Mouse (Mus musculus) hindbrain, postnatal 0 days (tissue): ENCODE data around the gene Igf2bp3. TPM values are rescaled to one million over a fixed set of nuclear protein-coding genes. Genes with fewer than 3 reads are reported as not detected.

ENCODE experiments used
- ATAC-seq: fragments of 200-750 bp; cut with Nextera tagmentation; 2 replicates; pipeline ENCODE4 v1.8.0; 2017; ENCODE audit warnings: mild to moderate bottlenecking, moderate TSS enrichment, moderate library complexity
- DNase-seq: peaks from one replicate; pipeline ENCODE4 v3.0.0-alpha.2; 2015; ENCODE audit warnings: low spot score
- H3K27ac ChIP-seq: fragments of 300-500 bp; sonication (generic); 2 replicates; pipeline ENCODE4 v1.5.1; 2014; ENCODE audit warnings: mild to moderate bottlenecking
- H3K27me3 ChIP-seq: fragments of 300-500 bp; sonication (generic); 2 replicates; pipeline ENCODE4 v1.6.1; 2014; ENCODE audit warnings: low read length, mixed read lengths; ENCODE audit not compliant: insufficient read depth
- H3K36me3 ChIP-seq: fragments of 300-500 bp; sonication (generic); 2 replicates; pipeline ENCODE4 v1.6.1; 2014; ENCODE audit warnings: low read length, mixed read lengths; ENCODE audit not compliant: insufficient read depth
- H3K4me1 ChIP-seq: fragments of 300-500 bp; sonication (generic); 2 replicates; pipeline ENCODE4 v1.6.1; 2014; ENCODE audit warnings: antibody characterized with exemption, low read length, mixed read lengths; ENCODE audit not compliant: insufficient read depth
- H3K4me2 ChIP-seq: fragments of 300-500 bp; sonication (generic); 2 replicates; pipeline ENCODE4 v1.6.1; 2014; ENCODE audit warnings: low read depth, mild to moderate bottlenecking, low read length, moderate library complexity, mixed read lengths
- H3K4me3 ChIP-seq: fragments of 300-500 bp; sonication (generic); 2 replicates; pipeline ENCODE4 v1.5.1; 2014; ENCODE audit warnings: low read length
- H3K9ac ChIP-seq: fragments of 300-500 bp; sonication (generic); replicated peaks from 2 replicates; pipeline ENCODE4 v1.6.1; 2014; ENCODE audit warnings: mild to moderate bottlenecking, low read length, moderate library complexity, mixed read lengths
- H3K9me3 ChIP-seq: fragments of 300-500 bp; sonication (generic); 2 replicates; pipeline ENCODE4 v1.6.1; 2016; ENCODE audit warnings: low read length, mixed read lengths
- CTCF ChIP-seq: IDR thresholded peaks from 2 replicates; pipeline ENCODE4 v1.5.1; 2016; ENCODE audit warnings: antibody characterized with exemption, control low read depth, low read depth
- WGBS: fragments of 180-500 bp; shearing (Covaris S2); extraction: QIAGEN DNeasy Blood & Tissue Kit; methylation state at CpG from one replicate; pipeline ENCODE4 v1.1.7; 2014; 5-methylcytosine and 5-hydroxymethylcytosine counted together
- polyA plus RNA-seq: library from polyadenylated mRNA; unstranded; fragments of >200 nt; fragmentation: Nextera tagmentation; extraction: Ambion mirVana; gene quantifications from 2 replicates; pipeline ENCODE4 v1.2.1, GENCODE M21; 2015
- total RNA-seq: library from RNA; depleted of rRNA; stranded (reverse); fragments of >200 nt; gene quantifications from 2 replicates; pipeline ENCODE4 v1.2.3, GENCODE M21; 2014

Gene Igf2bp3
- total and polyA plus RNA-seq, 2 experiments from 2014 or later = 8.9 to 16.6 TPM

DNA sequence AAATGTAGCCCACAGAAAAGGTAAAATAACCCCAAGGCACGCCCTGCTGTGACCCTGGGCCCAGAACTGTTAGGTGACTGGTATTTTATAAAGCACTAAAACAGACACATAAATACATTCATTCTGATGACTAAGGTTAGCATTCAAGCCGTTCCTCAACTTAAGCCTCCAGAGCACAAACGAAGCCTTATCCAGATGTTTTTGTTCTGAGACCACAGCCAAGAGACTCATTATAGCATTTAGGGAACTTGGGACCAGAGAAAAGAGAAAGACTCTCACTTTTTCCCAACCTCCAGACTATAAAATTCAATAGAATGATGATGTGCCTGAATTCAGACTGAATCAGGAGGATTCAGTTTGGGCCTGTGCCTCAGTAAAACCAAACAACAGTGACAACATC lies 46.1 kb downstream of the Igf2bp3 start:
- Histone ChIP-seq H3K27ac (no peak overlapping the region), H3K9me3 (no peaks in the 10 kb centered on the region), H3K4me3 (no peak overlapping the region), H3K4me2 (no peak overlapping the region), H3K27me3 (no peaks in the 10 kb centered on the region), H3K36me3 (no peaks in the 10 kb centered on the region), H3K4me1 (no peaks in the 10 kb centered on the region), H3K9ac (no peak overlapping the region)
- 71% methylated on average over 3 of the region's 3 CpGs for WGBS
- TF ChIP-seq CTCF = no peak
- DNase-seq (no peak), ATAC-seq (no peak)

DNA sequence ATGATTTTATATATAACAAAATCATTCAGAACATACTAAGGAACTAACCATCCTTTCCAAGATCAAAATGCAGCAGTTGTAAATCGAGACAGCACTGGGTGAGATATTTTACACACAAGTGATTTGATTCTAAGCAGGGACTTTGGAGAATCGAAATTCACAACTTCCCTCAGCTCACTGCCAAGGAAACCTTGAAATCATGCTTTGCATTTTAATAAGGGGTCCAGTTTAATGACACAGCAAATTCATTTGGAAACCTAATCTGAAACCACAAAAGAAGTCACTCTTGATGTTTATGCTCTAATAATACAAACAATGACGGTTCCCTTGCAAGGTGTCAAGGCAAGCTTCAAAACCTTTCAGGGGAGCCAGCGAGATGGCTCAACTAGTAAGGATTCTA lies 47.4 kb downstream of the Igf2bp3 start:
- Histone ChIP-seq H3K4me3 (no peak overlapping the region), H3K9me3 (no peaks in the 10 kb centered on the region), H3K9ac (no peak overlapping the region), H3K36me3 (no peaks in the 10 kb centered on the region), H3K4me2 (no peak overlapping the region), H3K27ac (no peak overlapping the region), H3K27me3 (no peaks in the 10 kb centered on the region), H3K4me1 (no peaks in the 10 kb centered on the region)
- no peak for TF ChIP-seq CTCF
- 22% methylated on average over 4 of the region's 4 CpGs for WGBS
- ATAC-seq (0 out of 2 replicates have a peak, but pooled peaks have one; percentile 43), DNase-seq (peak; percentile 56)

DNA sequence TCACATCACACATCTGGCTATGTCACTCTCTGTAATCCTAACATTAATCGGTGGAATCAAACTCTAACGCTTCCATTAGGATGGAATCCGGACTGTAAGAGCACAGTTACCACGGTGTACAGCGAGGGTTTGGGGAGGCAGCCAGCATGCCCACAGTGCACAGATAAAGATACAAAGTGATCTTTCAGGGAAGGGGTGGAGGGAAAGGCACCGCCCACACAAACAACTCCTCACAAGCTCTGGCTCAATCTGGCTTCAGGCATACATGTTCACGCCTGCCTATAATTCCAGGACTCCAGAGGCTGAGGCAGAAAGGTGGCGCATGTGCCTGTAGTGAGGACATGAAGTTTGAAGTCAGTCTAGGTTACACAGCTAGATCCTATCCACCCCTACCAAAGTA lies 48.4 kb downstream of the Igf2bp3 start:
- no peaks in the 10 kb centered on the region for H3K27me3 ChIP-seq
- 73% methylated on average over 8 of the region's 8 CpGs for WGBS
- ATAC-seq (0 out of 2 replicates have a peak, but pooled peaks have one; percentile 38), DNase-seq (no peak)
- no peak overlapping the region for H3K27ac ChIP-seq
- H3K9ac ChIP-seq = no peak overlapping the region
- no peak overlapping the region for H3K4me2 ChIP-seq
- no peak for TF ChIP-seq CTCF
- H3K4me1 ChIP-seq = no peaks in the 10 kb centered on the region
- no peaks in the 10 kb centered on the region for H3K36me3 ChIP-seq
- H3K4me3 ChIP-seq = no peak overlapping the region
- H3K9me3 ChIP-seq = no peaks in the 10 kb centered on the region

DNA sequence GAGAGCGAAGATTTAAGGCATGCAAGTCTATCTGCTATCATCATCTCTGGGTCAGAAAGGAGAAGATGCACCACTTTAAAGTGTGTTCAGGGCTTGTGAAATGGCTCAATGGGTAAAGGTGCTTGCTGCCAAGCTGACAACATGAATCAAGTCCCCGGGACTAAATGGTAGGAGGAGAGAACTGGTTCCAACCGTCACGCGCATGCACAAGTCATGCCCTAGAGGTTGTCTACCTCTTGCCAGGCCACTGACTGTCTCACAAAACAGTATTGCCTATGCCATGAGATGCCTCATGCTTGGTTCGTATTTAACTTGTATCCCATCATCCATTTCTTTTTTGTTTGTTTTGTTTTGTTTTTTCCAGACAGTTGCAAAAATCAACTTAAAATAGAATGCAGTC lies 48.9 kb downstream of the Igf2bp3 start:
- H3K4me1 ChIP-seq = no peaks in the 10 kb centered on the region
- no peak overlapping the region for H3K9ac ChIP-seq
- H3K4me3 ChIP-seq = no peak overlapping the region
- H3K36me3 ChIP-seq = no peaks in the 10 kb centered on the region
- WGBS = 73% methylated on average over 6 of the region's 6 CpGs
- TF ChIP-seq CTCF = no peak
- no peak for ATAC-seq
- no peak overlapping the region for H3K27ac ChIP-seq
- no peak overlapping the region for H3K4me2 ChIP-seq
- no peaks in the 10 kb centered on the region for H3K9me3 ChIP-seq
- DNase-seq = no peak
- no peaks in the 10 kb centered on the region for H3K27me3 ChIP-seq

DNA sequence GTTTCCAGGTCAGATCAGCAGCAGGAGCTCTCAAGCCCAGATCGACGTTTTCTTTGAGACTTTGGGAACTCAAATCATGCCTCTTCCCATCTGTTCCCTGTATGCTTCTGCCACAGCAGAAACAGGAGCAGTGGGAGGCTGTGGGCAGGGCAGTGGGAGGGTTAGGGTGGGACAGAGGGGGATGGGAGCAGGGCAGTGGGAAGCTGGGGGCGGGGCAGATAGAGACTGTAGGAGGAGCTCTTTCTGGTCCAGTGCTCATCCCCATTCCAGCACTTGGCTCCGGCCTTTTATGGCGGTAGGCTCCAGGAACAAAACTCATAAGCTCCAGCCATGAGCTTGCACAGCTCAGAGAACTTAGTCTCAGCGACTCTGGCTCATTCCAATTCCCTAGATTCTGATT lies 49.7 kb downstream of the Igf2bp3 start:
- Histone ChIP-seq H3K4me1 (no peaks in the 10 kb centered on the region), H3K27me3 (no peaks in the 10 kb centered on the region), H3K9ac (no peak overlapping the region), H3K4me2 (no peak overlapping the region), H3K27ac (no peak overlapping the region), H3K36me3 (no peaks in the 10 kb centered on the region), H3K4me3 (no peak overlapping the region), H3K9me3 (no peaks in the 10 kb centered on the region)
- DNase-seq (peak; percentile 27), ATAC-seq (peak; percentile 59; the same call in 1 of the 2 replicates)
- WGBS = 23% methylated on average over 6 of the region's 6 CpGs
- TF ChIP-seq CTCF = no peak

DNA sequence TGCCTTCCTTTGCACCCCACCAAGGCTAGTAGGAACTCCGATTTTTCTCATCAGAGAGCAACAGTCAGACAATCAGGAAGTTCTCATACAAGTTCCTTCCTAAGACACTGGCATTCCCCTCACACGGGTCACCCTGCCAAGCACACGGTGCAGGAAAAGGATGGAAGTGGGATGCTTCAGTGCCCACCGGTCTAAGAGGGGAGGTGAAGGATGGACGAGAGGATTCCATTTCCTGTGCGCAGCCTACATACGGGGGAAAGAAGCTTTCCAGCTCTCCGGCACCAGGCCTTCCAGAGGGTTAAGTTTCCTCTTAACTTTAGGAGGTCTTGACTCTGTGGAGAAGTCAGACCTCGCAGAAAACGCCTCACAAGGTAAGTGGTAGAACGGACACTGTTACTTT lies 50.1 kb downstream of the Igf2bp3 start:
- Histone ChIP-seq H3K27ac (no peak overlapping the region), H3K4me1 (no peaks in the 10 kb centered on the region), H3K4me3 (no peak overlapping the region), H3K4me2 (no peak overlapping the region), H3K27me3 (no peaks in the 10 kb centered on the region), H3K9me3 (no peaks in the 10 kb centered on the region), H3K9ac (no peak overlapping the region), H3K36me3 (no peaks in the 10 kb centered on the region)
- no peak for ATAC-seq
- no peak for TF ChIP-seq CTCF
- no peak for DNase-seq
- 70% methylated on average over 11 of the region's 11 CpGs for WGBS

DNA sequence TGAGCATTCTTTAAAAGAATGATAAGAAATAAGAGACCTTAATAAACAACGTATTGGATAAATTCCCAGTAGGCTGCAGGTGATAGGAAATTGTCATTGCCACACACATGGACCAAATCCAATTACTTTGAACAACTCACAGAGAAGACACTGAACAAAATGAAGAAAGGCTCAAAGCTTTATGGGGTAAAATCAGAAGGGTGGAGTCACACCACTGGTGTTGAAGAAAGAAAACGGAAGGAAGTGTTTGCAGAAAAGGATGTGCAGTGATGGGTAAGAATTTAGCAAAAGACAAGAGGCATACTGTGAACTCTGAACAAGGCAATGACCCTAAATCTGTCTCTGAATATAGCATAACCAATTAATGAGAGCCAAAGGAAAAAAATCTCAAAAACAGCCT lies 54.8 kb downstream of the Igf2bp3 start:
- H3K9me3 ChIP-seq = no peaks in the 10 kb centered on the region
- H3K36me3 ChIP-seq = no peaks in the 10 kb centered on the region
- no peak overlapping the region for H3K9ac ChIP-seq
- H3K27me3 ChIP-seq = no peaks in the 10 kb centered on the region
- no peak overlapping the region for H3K27ac ChIP-seq
- 55% methylated on average over 2 of the region's 2 CpGs for WGBS
- H3K4me3 ChIP-seq = no peak overlapping the region
- TF ChIP-seq CTCF = no peak
- H3K4me1 ChIP-seq = no peaks in the 10 kb centered on the region
- no peak for ATAC-seq
- H3K4me2 ChIP-seq = no peak overlapping the region
- no peak for DNase-seq
